Mouse (Mus musculus) B cell, adult (primary cell): ENCODE data around the gene Gnb1. TPM values are rescaled to one million over a fixed set of nuclear protein-coding genes. Genes with fewer than 3 reads are reported as not detected.

ENCODE experiments used
- total RNA-seq: library from RNA; stranded (reverse); gene quantifications from 4 replicates; pipeline ENCODE4 v1.2.4, GENCODE M21; 2023; ENCODE audit not compliant: inconsistent age

Gnb1 gene
- 240 to 283 TPM (median 263 TPM) in 4 replicates for total RNA-seq

DNA sequence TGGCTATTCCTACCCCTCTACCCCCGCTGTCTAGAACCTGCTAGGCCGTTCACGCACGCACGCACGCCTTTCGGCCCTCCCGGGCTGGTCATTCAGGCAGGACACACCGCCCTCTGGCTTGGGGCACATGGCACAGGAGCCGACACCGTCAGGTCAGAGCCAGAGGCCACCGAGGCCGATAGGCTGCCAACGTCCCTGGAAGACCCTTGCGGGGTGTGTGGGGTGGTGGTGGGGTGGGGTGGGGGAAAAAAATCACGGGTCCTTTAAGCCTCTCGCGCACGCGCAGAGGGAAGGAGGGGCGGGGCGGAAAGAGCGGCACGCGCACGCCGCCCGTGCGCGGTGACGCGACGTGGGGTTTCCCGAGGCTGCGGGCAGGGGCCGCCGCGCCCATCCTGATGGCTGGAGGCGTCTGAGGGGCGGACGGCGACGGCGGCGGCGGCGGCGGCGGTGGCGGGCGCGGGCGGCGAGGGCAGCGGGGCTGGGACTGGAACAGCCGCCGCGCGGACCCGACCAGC lies at the start of gene Gnb1:
Gene Gnb1, plus strand, starts transcription at position 372 of the 515 bp plus-strand sequence.

DNA sequence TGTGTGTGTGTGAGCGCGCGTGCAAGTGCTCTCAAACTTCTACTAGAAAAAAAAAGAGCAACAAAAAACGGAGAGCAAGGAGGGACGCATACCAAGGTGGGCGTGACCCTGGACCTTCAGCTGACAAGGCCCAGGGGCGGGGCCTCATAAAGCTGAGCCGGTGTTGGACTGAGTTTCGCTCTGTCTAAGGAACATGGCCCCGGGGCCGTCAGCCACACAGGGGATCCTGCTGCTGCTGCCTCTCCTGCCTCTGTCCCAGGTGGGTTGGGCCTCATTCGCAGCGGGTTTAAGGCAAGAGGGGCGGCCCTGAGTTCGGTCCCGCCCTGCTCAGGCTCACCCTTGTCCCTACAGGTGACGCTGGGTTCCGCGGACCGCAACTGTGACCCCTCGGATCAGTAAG lies 22.2 kb upstream of the Gnb1 start, which contains the start of gene Tmem52:
Gene Tmem52, plus strand, starts transcription at position 163 of the 400 bp plus-strand sequence.

DNA sequence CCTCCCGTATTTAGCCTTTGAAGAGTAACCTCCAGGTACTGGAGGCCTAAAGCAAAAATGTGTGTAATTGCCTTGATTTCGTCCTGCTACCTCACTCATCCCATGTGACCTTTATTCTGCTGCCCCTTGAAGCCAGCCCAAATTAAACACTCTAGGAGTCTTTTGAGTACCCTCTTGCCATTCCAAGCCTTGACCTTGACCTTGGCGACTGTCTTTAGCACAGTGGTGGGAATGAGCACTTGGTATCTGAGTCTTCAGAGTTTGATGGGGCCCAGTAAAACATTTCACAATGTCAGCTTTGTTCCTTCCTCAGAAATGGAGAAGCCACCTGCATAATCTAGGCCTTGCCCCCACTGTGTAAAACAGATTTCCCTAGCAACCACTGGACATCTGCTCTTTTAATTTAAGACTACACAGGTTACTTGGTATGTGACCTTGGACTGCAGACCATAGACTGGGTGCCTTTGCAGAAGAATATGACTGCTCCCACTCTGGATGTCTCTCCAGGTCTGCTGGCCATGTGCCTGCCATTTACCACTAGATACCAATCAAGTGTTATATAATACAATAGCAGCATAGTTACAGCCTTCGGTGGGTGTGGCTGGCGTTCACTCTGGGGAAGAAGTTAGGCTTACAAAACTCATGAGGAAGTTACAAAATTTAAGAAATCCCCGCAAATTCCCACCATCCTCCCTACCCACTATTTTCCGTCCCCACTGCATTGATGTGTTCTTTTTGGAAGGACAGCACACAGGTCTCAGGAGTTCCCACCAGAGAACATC lies 70.7 kb downstream of the Gnb1 start, which contains the start of gene Nadk:
Gene Nadk, plus strand, starts transcription at position 718 of the 782 bp plus-strand sequence.

DNA sequence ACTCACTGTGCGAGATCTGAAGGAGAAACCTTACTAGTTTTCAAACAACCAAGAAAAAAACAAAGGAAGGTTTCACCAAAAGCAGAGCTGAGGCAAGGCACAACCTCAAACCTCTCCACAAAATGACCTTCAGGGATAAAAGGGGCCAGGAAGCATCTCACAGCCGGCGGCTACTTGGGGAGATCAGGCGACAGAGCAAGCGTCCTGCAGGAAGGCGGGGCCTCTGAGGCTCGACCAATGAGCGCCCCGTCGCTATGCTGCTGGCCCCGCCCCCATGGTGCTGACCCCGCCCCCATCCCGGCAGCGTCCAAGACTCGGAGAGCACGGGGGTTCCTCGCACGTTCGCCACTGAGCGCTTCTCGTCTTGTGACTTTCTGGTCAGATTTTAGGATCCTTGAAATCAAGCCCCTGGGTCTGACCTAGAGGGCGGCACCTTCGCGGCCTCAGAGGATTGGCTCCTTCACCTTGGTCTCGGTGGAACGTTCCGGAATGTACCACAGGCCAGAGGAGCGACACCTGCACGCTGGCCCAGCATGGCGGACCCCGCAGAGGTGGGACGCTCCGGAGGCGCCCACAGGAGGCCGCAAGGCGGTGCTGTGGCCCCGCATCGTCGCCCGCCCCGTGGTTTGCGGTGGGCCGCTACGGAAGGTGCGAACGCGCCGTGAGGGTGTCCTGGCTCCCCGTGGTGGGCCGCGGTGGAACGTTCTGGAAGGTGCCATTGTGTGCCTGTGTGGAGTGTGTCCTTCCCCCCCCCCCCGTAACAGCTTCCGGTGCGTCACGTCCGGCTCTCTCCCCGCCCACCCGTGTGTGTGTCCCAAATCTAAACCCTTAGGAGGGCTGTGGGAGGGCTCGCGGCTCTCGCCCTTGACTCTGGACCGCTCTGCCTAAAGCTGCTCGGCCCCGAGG lies 110.2 kb downstream of the Gnb1 start, which contains the start of gene Slc35e2:
Gene Slc35e2, plus strand, starts transcription at position 326 of the 906 bp plus-strand sequence.

Other genes starting within 250 kb of the Gnb1 start
- 37.2 to 46.5 TPM (median 41.4 TPM) in 4 replicates for gene Faap20, start 241.6 kb upstream of the Gnb1 start, total RNA-seq
- 4.4 to 6.0 TPM (median 5.6 TPM) in 4 replicates for gene Prkcz, start 130.0 kb upstream of the Gnb1 start, total RNA-seq
- 1.5 TPM in 1 of 4 replicates, not detected in the others for gene Gabrd, start 93.2 kb upstream of the Gnb1 start, total RNA-seq
- 0.13 to 0.93 TPM in 2 of 4 replicates, not detected in the others for gene Cfap74, start 82.2 kb upstream of the Gnb1 start, total RNA-seq
- gene Tmem52, start 22.2 kb upstream of the Gnb1 start, total RNA-seq = not detected in 4 replicates
- gene Nadk, start 71.0 kb downstream of the Gnb1 start, total RNA-seq = 50.7 to 59.1 TPM (median 52.7 TPM) in 4 replicates
- gene Slc35e2, start 110.1 kb downstream of the Gnb1 start, total RNA-seq = 19.8 to 29.5 TPM (median 26.5 TPM) in 4 replicates
- gene Cdk11b, start 133.5 kb downstream of the Gnb1 start, total RNA-seq = 139 to 162 TPM (median 154 TPM) in 4 replicates
- gene Gm10563, start 154.0 kb downstream of the Gnb1 start, total RNA-seq = not detected in 4 replicates
- gene Mmp23, start 162.0 kb downstream of the Gnb1 start, total RNA-seq = 0.51 TPM in 1 of 4 replicates, not detected in the others
- gene Mib2, start 177.8 kb downstream of the Gnb1 start, total RNA-seq = 37.5 to 43.7 TPM (median 40.3 TPM) in 4 replicates
- 2.7 to 3.2 TPM (median 2.8 TPM) in 4 replicates for gene Fndc10, start 203.0 kb downstream of the Gnb1 start, total RNA-seq
- 77.2 to 87.4 TPM (median 82.1 TPM) in 4 replicates for gene Ssu72, start 213.4 kb downstream of the Gnb1 start, total RNA-seq
- gene Tmem240, start 243.4 kb downstream of the Gnb1 start, total RNA-seq = 0.32 to 0.60 TPM (median 0.47 TPM) in 4 replicates